Mouse (Mus musculus) hindbrain, embryonic 14.5 days (tissue): ENCODE results near the gene Hint2. TPM values are rescaled to one million over a fixed set of nuclear protein-coding genes. Genes with fewer than 3 reads are reported as not detected.
A peak's percentile ranks its signal among the peaks of the same experiment; 100 is the strongest.

ENCODE experiments used
- ATAC-seq: fragments of 200-750 bp; cut with Nextera tagmentation; 2 replicates; pipeline ENCODE4 v1.8.0; 2017; ENCODE audit warnings: moderate number of reproducible peaks, mild to moderate bottlenecking, moderate TSS enrichment, moderate library complexity; ENCODE audit not compliant: low FRiP score
- DNase-seq: peaks from one replicate; pipeline ENCODE4 v3.0.0-alpha.2; 2015; ENCODE audit warnings: low spot score
- H3K27ac ChIP-seq: fragments of 300-500 bp; sonication (generic); 2 replicates; pipeline ENCODE4 v1.5.1; 2014; ENCODE audit warnings: mild to moderate bottlenecking, moderate library complexity
- H3K27me3 ChIP-seq: fragments of 300-500 bp; sonication (generic); 2 replicates; pipeline ENCODE4 v1.6.1; 2014; ENCODE audit warnings: mild to moderate bottlenecking, low read length, mixed read lengths; ENCODE audit not compliant: control insufficient read depth, insufficient read depth
- H3K36me3 ChIP-seq: fragments of 300-500 bp; sonication (generic); replicated peaks from 2 replicates; pipeline ENCODE4 v1.6.1; 2014; ENCODE audit not compliant: control insufficient read depth, insufficient read depth
- H3K4me1 ChIP-seq: fragments of 300-500 bp; sonication (generic); replicated peaks from 2 replicates; pipeline ENCODE4 v1.6.1; 2014; ENCODE audit warnings: antibody characterized with exemption, low read length, mixed read lengths; ENCODE audit not compliant: control insufficient read depth, insufficient read depth
- H3K4me2 ChIP-seq: fragments of 300-500 bp; sonication (generic); replicated peaks from 2 replicates; pipeline ENCODE4 v1.6.1; 2014; ENCODE audit warnings: mild to moderate bottlenecking, moderate library complexity
- H3K4me3 ChIP-seq: fragments of 300-500 bp; sonication (generic); replicated peaks from 2 replicates; pipeline ENCODE4 v1.5.1; 2014; ENCODE audit warnings: mild to moderate bottlenecking, low read length
- H3K9ac ChIP-seq: fragments of 300-500 bp; sonication (generic); 2 replicates; pipeline ENCODE4 v1.6.1; 2014
- H3K9me3 ChIP-seq: fragments of 300-500 bp; sonication (generic); 2 replicates; pipeline ENCODE4 v1.6.1; 2016; ENCODE audit warnings: low read length; ENCODE audit not compliant: control insufficient read depth
- WGBS: fragments of 180-500 bp; shearing (Covaris S2); extraction: QIAGEN DNeasy Blood & Tissue Kit; methylation state at CpG from one replicate; pipeline ENCODE4 v1.1.7; 2014; 5-methylcytosine and 5-hydroxymethylcytosine counted together
- polyA plus RNA-seq: library from polyadenylated mRNA; unstranded; fragments of >200 nt; fragmentation: Nextera tagmentation; extraction: Ambion mirVana; gene quantifications from 2 replicates; pipeline ENCODE4 v1.2.1, GENCODE M21; 2014

Gene Hint2
- polyA plus RNA-seq, 1 experiment from 2014 or later = 77.0 TPM

DNA sequence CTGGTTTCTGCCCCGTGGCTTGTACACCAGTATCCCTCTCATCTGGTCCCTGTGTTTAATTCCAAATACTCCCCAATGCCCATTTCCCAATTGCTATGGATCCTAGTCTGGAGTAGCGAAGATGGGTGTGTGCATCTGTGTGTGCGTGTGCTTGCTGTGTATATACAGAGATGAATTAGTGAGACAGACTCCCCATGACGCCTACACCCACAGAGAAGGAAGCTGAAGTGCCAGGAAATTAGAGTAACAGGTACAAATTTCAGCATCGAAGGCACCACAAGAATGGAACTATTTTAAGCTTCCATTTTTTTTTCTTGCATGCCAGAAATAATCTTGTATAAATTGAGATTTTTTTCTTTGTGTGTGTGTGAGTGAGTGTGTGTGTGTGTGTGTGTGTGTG, 34.8 kb upstream of the Hint2 start:
- Histone ChIP-seq H3K9me3 (no peaks in the 10 kb centered on the region), H3K27ac (no peak overlapping the region), H3K4me1 (no peaks in the 10 kb centered on the region), H3K9ac (no peak overlapping the region), H3K4me2 (no peak overlapping the region), H3K4me3 (no peak overlapping the region), H3K27me3 (no peaks in the 10 kb centered on the region), H3K36me3 (peaks cover 52% of the 10 kb centered on the region)
- 90% methylated on average over 5 of the region's 5 CpGs for WGBS
- no peak for DNase-seq
- no peak for ATAC-seq

DNA sequence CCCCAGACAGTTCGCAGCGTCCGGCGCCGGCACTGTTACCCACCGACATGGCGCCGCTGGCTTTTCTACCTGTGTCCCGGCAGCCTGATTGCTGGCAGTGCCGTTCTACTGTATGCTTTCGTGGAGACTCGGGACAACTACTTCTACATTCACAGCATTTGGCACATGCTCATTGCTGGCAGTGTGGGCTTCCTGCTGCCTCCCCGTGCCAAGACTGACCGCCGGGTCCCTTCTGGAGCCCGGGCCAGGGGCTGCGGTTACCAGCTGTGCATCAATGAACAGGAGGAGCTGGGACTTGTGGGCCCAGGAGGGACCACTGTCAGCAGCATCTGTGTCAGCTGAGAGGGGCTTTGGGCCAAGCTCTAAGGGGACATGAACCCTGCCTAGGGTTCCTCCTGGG, 33.8 kb upstream of the Hint2 start:
- no peak overlapping the region for H3K9ac ChIP-seq
- H3K4me2 ChIP-seq = no peak overlapping the region
- no peaks in the 10 kb centered on the region for H3K9me3 ChIP-seq
- 94% methylated on average over 17 of the region's 17 CpGs for WGBS
- H3K27me3 ChIP-seq = no peaks in the 10 kb centered on the region
- ATAC-seq (no peak), DNase-seq (no peak)
- H3K4me1 ChIP-seq = no peaks in the 10 kb centered on the region
- no peak overlapping the region for H3K27ac ChIP-seq
- H3K36me3 ChIP-seq = peaks cover 62% of the 10 kb centered on the region
- no peak overlapping the region for H3K4me3 ChIP-seq

DNA sequence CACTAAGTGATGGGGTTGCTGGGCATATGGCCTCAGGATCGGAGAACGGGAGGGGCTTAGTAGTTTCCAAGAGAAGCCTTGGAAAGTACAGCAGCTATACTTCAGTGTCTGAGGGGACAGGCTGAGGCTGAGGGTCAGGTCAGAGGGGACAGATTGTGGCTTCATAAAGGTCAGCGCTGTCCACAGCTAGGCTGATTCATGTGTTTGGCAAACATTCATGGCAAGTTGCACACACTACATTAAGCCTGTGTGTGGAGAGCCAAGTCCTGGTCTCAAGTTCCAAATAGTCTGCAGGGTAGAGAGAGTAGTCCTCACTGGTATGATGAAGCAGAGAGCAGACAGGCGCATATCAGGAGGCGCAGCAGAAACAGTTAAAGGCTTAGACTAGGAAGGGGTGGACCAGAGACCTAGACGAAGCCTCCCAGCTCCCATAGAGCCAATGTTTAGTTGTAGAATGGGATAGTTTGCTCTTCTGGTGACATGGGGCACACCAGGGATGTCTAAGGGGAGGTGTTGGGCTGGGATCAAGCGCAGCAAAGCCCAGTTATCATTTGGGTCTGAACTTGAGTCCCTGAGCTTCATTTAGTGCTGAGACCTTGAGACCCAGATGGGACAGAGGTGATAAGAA, 23.3 kb upstream of the Hint2 start:
- H3K4me1 ChIP-seq = no peaks in the 10 kb centered on the region
- H3K36me3 ChIP-seq = peaks cover 100% of the 10 kb centered on the region
- 92% methylated on average over 7 of the region's 7 CpGs for WGBS
- H3K9ac ChIP-seq = no peak overlapping the region
- no peak overlapping the region for H3K4me2 ChIP-seq
- ATAC-seq = no peak
- no peaks in the 10 kb centered on the region for H3K27me3 ChIP-seq
- H3K27ac ChIP-seq = no peak overlapping the region
- H3K4me3 ChIP-seq = no peak overlapping the region
- DNase-seq = no peak
- no peaks in the 10 kb centered on the region for H3K9me3 ChIP-seq

DNA sequence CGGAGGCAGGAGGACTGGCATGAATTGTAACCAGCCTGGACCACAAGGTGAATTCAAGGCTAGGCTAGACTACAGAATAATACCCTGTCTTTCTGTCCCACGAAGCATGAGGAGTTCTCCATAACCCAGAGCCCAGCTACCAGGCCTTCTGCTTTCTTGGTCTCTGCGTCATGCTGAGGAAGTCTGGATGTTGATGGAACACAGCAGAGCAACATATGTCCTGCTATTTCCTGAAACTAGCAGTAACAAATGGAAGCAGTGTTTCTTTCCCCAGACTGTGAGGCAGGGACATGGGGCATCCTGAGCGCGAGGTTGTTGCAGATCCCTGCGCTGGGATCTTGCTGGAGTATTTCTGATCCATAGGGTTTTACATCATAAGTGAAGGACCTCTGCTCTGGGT, 22.3 kb upstream of the Hint2 start:
- H3K27me3 ChIP-seq = no peaks in the 10 kb centered on the region
- H3K36me3 ChIP-seq = peaks cover 98% of the 10 kb centered on the region
- WGBS = 93% methylated on average over 6 of the region's 6 CpGs
- H3K9me3 ChIP-seq = no peaks in the 10 kb centered on the region
- DNase-seq (no peak), ATAC-seq (no peak)
- H3K27ac ChIP-seq = no peak overlapping the region
- H3K4me1 ChIP-seq = no peaks in the 10 kb centered on the region
- H3K4me3 ChIP-seq = no peak overlapping the region
- H3K9ac ChIP-seq = no peak overlapping the region
- no peak overlapping the region for H3K4me2 ChIP-seq

DNA sequence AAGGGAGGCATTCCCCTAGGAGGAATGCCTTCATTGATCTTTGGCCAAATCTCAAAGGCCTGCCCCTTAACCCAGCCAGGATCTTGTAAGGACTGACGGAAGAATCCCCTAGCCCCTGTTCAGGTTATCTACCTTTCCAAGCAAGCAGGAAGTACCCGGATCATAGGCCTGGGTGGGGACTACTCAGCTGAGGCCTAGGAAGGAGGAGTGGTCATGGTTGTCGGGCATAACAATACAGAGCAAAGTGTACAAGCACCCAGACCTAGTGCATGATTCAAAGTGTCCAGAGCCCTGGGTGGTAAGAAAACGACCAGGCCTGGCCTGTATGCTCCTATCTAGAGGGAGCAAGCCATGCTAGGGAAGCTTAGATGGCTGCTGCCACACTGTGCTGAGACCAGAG, 19.3 kb upstream of the Hint2 start:
- Histone ChIP-seq H3K27ac (no peak overlapping the region), H3K4me2 (no peak overlapping the region), H3K9me3 (no peaks in the 10 kb centered on the region), H3K36me3 (peaks cover 68% of the 10 kb centered on the region), H3K9ac (no peak overlapping the region), H3K27me3 (no peaks in the 10 kb centered on the region), H3K4me1 (peaks cover 24% of the 10 kb centered on the region), H3K4me3 (no peak overlapping the region)
- 80% methylated on average over 4 of the region's 4 CpGs for WGBS
- ATAC-seq = no peak
- DNase-seq = no peak

DNA sequence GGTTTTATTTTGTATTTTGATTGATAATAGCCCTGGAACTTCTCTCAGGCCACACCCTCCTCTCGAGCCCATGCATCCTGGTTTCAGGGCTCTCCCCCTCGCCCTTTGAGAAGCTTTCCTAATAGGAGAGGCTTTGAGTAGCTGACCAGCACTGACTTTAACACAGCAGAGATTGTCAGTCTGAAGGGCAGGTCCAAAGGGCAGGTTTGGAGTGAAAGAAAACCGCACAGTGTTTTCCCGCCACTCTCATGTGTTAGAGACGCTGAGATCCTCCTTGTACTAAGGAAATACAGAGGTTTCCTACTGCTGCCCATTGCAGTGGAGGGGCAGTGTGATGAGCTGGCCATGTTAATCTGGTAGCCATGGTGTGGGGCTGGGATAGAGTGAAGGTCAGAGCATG, 18.7 kb upstream of the Hint2 start:
- H3K4me1 ChIP-seq = peaks cover 30% of the 10 kb centered on the region
- peaks cover 62% of the 10 kb centered on the region for H3K36me3 ChIP-seq
- no peak overlapping the region for H3K4me3 ChIP-seq
- H3K9me3 ChIP-seq = no peaks in the 10 kb centered on the region
- no peak overlapping the region for H3K9ac ChIP-seq
- H3K27ac ChIP-seq = no peak overlapping the region
- H3K27me3 ChIP-seq = no peaks in the 10 kb centered on the region
- DNase-seq = no peak
- ATAC-seq = no peak
- H3K4me2 ChIP-seq = no peak overlapping the region
- whole genome bisulfite sequencing = 87% methylated on average over 5 of the region's 5 CpGs

DNA sequence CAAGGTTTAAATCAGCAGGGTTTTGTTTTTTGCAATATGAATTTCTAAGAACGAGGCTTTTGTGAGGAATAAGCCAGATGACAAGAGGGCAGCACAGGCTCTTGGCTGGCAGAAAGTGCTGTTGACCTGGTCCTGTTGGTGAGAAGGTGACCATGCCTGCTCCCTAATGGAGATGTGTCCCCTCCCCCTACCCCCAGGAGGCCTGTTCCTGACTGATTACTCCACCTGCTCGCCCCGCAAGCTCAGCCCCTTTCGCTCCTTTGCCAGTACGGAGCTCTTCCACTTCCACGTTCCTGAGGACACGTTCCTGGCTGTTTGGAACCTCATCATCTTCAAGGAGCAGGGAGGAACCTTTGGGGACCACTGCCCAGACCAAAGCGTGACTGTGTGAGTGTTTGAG, 17.4 kb upstream of the Hint2 start:
- peaks cover 35% of the 10 kb centered on the region for H3K4me1 ChIP-seq
- no peak overlapping the region for H3K27ac ChIP-seq
- H3K9ac ChIP-seq = no peak overlapping the region
- 78% methylated on average over 8 of the region's 8 CpGs for WGBS
- no peak overlapping the region for H3K4me2 ChIP-seq
- no peaks in the 10 kb centered on the region for H3K27me3 ChIP-seq
- H3K9me3 ChIP-seq = no peaks in the 10 kb centered on the region
- H3K4me3 ChIP-seq = no peak overlapping the region
- ATAC-seq = no peak
- H3K36me3 ChIP-seq = peaks cover 49% of the 10 kb centered on the region
- no peak for DNase-seq

DNA sequence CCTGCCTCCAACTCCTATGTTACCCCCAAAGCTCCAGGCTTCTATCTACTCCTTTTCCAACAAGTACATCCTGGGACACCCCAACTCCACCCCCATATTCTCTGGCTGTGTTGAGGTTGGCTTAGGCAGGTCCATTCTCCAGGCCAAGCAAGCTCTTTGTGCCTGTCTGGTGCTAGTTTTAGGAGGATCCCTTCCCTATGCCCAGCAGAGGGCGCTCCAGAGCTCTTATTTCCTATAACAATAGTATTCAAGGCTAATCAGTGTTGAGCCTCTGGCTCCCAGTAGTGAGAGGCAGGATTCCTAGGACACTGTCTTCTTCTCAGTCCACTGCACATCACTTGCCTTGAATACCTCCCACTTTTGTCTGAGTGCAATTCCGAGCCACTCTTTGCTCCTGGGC, 15.8 kb upstream of the Hint2 start:
- Histone ChIP-seq H3K9me3 (no peaks in the 10 kb centered on the region), H3K4me1 (peaks cover 38% of the 10 kb centered on the region), H3K27me3 (0 out of 2 replicates have a peak, but pooled peaks cover 2% of the 10 kb centered on the region), H3K4me3 (peak overlapping the region; percentile 12; the same call in 1 of the 2 replicates), H3K4me2 (peak overlapping the region; percentile 82), H3K36me3 (peaks cover 33% of the 10 kb centered on the region), H3K27ac (no peak overlapping the region), H3K9ac (peak overlapping the region; percentile 39)
- peak; percentile 24; the same call in 1 of the 2 replicates for ATAC-seq
- 5% methylated on average over 2 of the region's 2 CpGs for WGBS
- DNase-seq = peak; percentile 94

DNA sequence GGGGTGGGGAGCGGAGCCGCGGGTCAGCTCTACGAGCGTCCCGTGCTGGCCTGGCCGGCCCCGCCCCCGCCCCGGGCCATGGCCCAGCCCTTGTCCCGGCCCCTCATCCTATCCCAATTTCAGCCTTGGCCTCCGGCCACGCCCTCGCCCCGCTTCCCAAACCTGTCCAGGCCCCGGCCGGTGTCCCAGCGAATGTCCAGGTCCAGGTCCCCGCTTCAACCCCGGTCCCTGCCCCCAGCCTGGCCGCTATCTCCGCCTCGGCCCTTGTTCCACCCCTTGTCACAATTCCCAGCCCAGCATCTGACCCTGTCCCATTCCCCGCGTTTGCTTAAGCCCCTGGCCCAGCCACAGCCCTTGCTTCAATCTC, 13.1 kb upstream of the Hint2 start:
- Histone ChIP-seq H3K4me1 (peaks cover 38% of the 10 kb centered on the region), H3K27me3 (peaks cover 13% of the 10 kb centered on the region), H3K4me3 (peak overlapping the region; percentile 69), H3K9me3 (no peaks in the 10 kb centered on the region), H3K9ac (peak overlapping the region; percentile 77), H3K27ac (peak overlapping the region; percentile 73), H3K36me3 (peaks cover 7% of the 10 kb centered on the region), H3K4me2 (peak overlapping the region; percentile 82)
- DNase-seq (no peak), ATAC-seq (peak; percentile 69)
- WGBS = 1% methylated on average over 20 of the region's 25 CpGs
